Mouse (Mus musculus) heart, adult 2 months (tissue): ENCODE results near the gene 4932438H23Rik. TPM values are rescaled to one million over a fixed set of nuclear protein-coding genes. Genes with fewer than 3 reads are reported as not detected.

ENCODE experiments used
- DNase-seq, 2 experiments: peaks; one replicate each; pipeline ENCODE4 v3.0.0; 2021
- H3K27ac ChIP-seq: fragments of 200-600 bp; 2 replicates; pipeline ENCODE4 v1.8.1; 2022
- H3K27me3 ChIP-seq: fragments of 200-500 bp; 2 replicates; pipeline ENCODE4 v1.6.1; 2012; ENCODE audit warnings: mild to moderate bottlenecking, low read length, inconsistent platforms, mixed read lengths; ENCODE audit not compliant: control insufficient read depth, insufficient read depth
- H3K36me3 ChIP-seq: fragments of 200-500 bp; 2 replicates; pipeline ENCODE4 v1.6.1; 2012; ENCODE audit warnings: low read length, inconsistent platforms; ENCODE audit not compliant: control insufficient read depth, insufficient read depth
- H3K4me1 ChIP-seq: fragments of 200-500 bp; 2 replicates; pipeline ENCODE4 v1.6.1; 2011; ENCODE audit warnings: low read length; ENCODE audit not compliant: control insufficient read depth, insufficient read depth
- H3K4me3 ChIP-seq: fragments of 200-600 bp; 2 replicates; pipeline ENCODE4 v1.8.1; 2022
- H3K79me2 ChIP-seq: fragments of 200-500 bp; replicated peaks from 2 replicates; pipeline ENCODE4 v1.6.1; 2012; ENCODE audit warnings: mild to moderate bottlenecking, inconsistent platforms, low read length, moderate library complexity, mixed read lengths; ENCODE audit not compliant: control insufficient read depth, insufficient read depth
- H3K9ac ChIP-seq: fragments of 200-500 bp; 2 replicates; pipeline ENCODE4 v1.6.1; 2012; ENCODE audit warnings: low read depth, mild to moderate bottlenecking, control low read depth, inconsistent platforms, low read length, mixed read lengths
- CTCF ChIP-seq: fragments of 200-600 bp; IDR thresholded peaks from 2 replicates; pipeline ENCODE4 v1.8.1; 2022; ENCODE audit warnings: antibody characterized with exemption, mild to moderate bottlenecking, moderate library complexity
- EP300 ChIP-seq: fragments of 200-500 bp; IDR thresholded peaks from 2 replicates; pipeline ENCODE4 v1.6.1; 2011; ENCODE audit warnings: low read depth, low read length, control low read depth; ENCODE audit not compliant: insufficient read depth
- POLR2A ChIP-seq: fragments of 200-500 bp; IDR thresholded peaks from 2 replicates; pipeline ENCODE4 v1.6.1; 2011; ENCODE audit warnings: mild to moderate bottlenecking, low read depth, low read length, control low read depth; ENCODE audit not compliant: insufficient read depth
- WGBS: fragments of 180-500 bp; shearing (Covaris S2); methylation state at CpG from one replicate; pipeline ENCODE4 v1.1.7; 2018; 5-methylcytosine and 5-hydroxymethylcytosine counted together
- intact Hi-C: fragments of 180-260 bp; cut with DNase I; formaldehyde crosslinking; loops from one replicate; pipeline ENCODE4 v1.15.1; 2025
- polyA plus RNA-seq: library from polyadenylated mRNA; depleted of rRNA; stranded (reverse); fragments of >200 nt; gene quantifications from 2 replicates; pipeline ENCODE4 v1.2.3, GENCODE M21; 2012
- total RNA-seq, 2 experiments: library from RNA; stranded (reverse); gene quantifications; 2 replicates each; pipeline ENCODE4 v1.2.3; 2021

Gene 4932438H23Rik
- total and polyA plus RNA-seq, 3 experiments: 0.06 to 0.14 TPM; not detected in 1

GRCm38 (mm10) chr16:91029901-91030300 is 65.0 kb downstream of the 4932438H23Rik start:
- H3K79me2 ChIP-seq: no peaks in the 10 kb centered on the region
- WGBS: 92% methylated on average over 2 of the region's 2 CpGs
- no peak for DNase-seq
- H3K9ac ChIP-seq: no peak overlapping the region
- no peak for TF ChIP-seq CTCF
- TF ChIP-seq EP300: no peak
- no peak for TF ChIP-seq POLR2A
- H3K27me3 ChIP-seq: no peaks in the 10 kb centered on the region
- H3K4me3 ChIP-seq: no peak overlapping the region
- H3K27ac ChIP-seq: no peak overlapping the region
- intact Hi-C loops: no loop called here
- H3K4me1 ChIP-seq: no peaks in the 10 kb centered on the region
- peaks cover 5% of the 10 kb centered on the region for H3K36me3 ChIP-seq

GRCm38 (mm10) chr16:91029161-91029743 is 65.7 kb downstream of the 4932438H23Rik start:
- H3K9ac ChIP-seq: no peak overlapping the region
- no peak overlapping the region for H3K27ac ChIP-seq
- H3K79me2 ChIP-seq: no peaks in the 10 kb centered on the region
- H3K4me1 ChIP-seq: no peaks in the 10 kb centered on the region
- intact Hi-C loops: no loop called here
- no peaks in the 10 kb centered on the region for H3K27me3 ChIP-seq
- DNase-seq: no peak
- WGBS: 87% methylated on average over 8 of the region's 8 CpGs
- H3K4me3 ChIP-seq: no peak overlapping the region
- H3K36me3 ChIP-seq: peaks cover 2% of the 10 kb centered on the region
- no peak for TF ChIP-seq POLR2A
- no peak for TF ChIP-seq EP300
- no peak for TF ChIP-seq CTCF

- Histone ChIP-seq H3K36me3 (no peaks in the 10 kb centered on the region; the same call in 1 of the 2 replicates), H3K79me2 (no peaks in the 10 kb centered on the region), H3K4me1 (no peaks in the 10 kb centered on the region), H3K9ac (no peak overlapping the region), H3K4me3 (no peak overlapping the region), H3K27me3 (no peaks in the 10 kb centered on the region), H3K27ac (no peak overlapping the region)
- intact Hi-C loops: no loop called here
- 81% methylated on average over 4 of the region's 4 CpGs for WGBS
- no peak for TF ChIP-seq EP300
- no peak for TF ChIP-seq CTCF
- no peak for TF ChIP-seq POLR2A
- DNase-seq: no peak
These were observed 68.6 kb downstream of the 4932438H23Rik start for GRCm38 (mm10) chr16:91026290-91026689.

- H3K27ac ChIP-seq: no peak overlapping the region
- DNase-seq: peak in 1 of 2 experiments; percentile 24
- no peak overlapping the region for H3K4me3 ChIP-seq
- H3K27me3 ChIP-seq: no peaks in the 10 kb centered on the region
- WGBS: 89% methylated on average over 1 of the region's 1 CpGs
- H3K79me2 ChIP-seq: no peaks in the 10 kb centered on the region
- H3K4me1 ChIP-seq: no peaks in the 10 kb centered on the region
- H3K36me3 ChIP-seq: peaks cover 7% of the 10 kb centered on the region
- TF ChIP-seq CTCF (peak; percentile 76), POLR2A (no peak)
- no peak overlapping the region for H3K9ac ChIP-seq
- intact Hi-C loops: no loop called here
These were observed 71.5 kb downstream of the 4932438H23Rik start for GRCm38 (mm10) chr16:91023384-91023783.

GRCm38 (mm10) chr16:91020842-91021483 is 74.0 kb downstream of the 4932438H23Rik start:
- WGBS: 77% methylated on average over 10 of the region's 10 CpGs
- no peak overlapping the region for H3K9ac ChIP-seq
- intact Hi-C loops: no loop called here
- H3K27me3 ChIP-seq: no peaks in the 10 kb centered on the region
- no peak overlapping the region for H3K4me3 ChIP-seq
- no peak for DNase-seq
- H3K4me1 ChIP-seq: no peaks in the 10 kb centered on the region
- no peak overlapping the region for H3K27ac ChIP-seq
- TF ChIP-seq CTCF: no peak
- no peak for TF ChIP-seq POLR2A
- H3K36me3 ChIP-seq: peaks cover 7% of the 10 kb centered on the region
- H3K79me2 ChIP-seq: no peaks in the 10 kb centered on the region

- Histone ChIP-seq H3K4me3 (no peak overlapping the region), H3K27ac (no peak overlapping the region), H3K79me2 (no peaks in the 10 kb centered on the region), H3K4me1 (no peaks in the 10 kb centered on the region), H3K27me3 (no peaks in the 10 kb centered on the region), H3K9ac (no peak overlapping the region), H3K36me3 (peaks cover 7% of the 10 kb centered on the region)
- WGBS: 84% methylated on average over 4 of the region's 4 CpGs
- intact Hi-C loops: no loop called here
- no peak for DNase-seq
- no peak for TF ChIP-seq EP300
- TF ChIP-seq CTCF: no peak
- TF ChIP-seq POLR2A: no peak
These were observed 75.4 kb downstream of the 4932438H23Rik start for GRCm38 (mm10) chr16:91019476-91019875.
